Mouse (Mus musculus) MEL (cell line): Measurements from ENCODE around the gene Coro2b.
A peak's percentile ranks its signal among the peaks of the same experiment; 100 is the strongest.

ENCODE experiments used
- CTCF ChIP-seq, 3 experiments: IDR thresholded peaks in 2 of 3; conservative IDR thresholded peaks in 1 of 3; 2 replicates each; pipeline ENCODE4 v1.5.1; 2011 to 2012; ENCODE audit warnings: low read length in 3 of 3, low read depth in 2 of 3, mild to moderate bottlenecking in 2 of 3, improper control_type of control experiment in 1 of 3, inconsistent platforms in 1 of 3, mixed read lengths in 1 of 3, moderate library complexity in 1 of 3; ENCODE audit not compliant: control insufficient read depth in 1 of 3, insufficient read depth in 1 of 3, poor library complexity in 1 of 3, severe bottlenecking in 1 of 3
- EP300 ChIP-seq, 2 experiments: IDR thresholded peaks; 2 replicates each; pipeline ENCODE4 v1.6.1; 2011; ENCODE audit warnings: improper control_type of control experiment in 2 of 2, low read length in 2 of 2, low read depth in 1 of 2, mild to moderate bottlenecking in 1 of 2

- TF ChIP-seq EP300 (IDR thresholded peaks at IDR 0.05; ENCODE audit: low read depth in 1 of 2, low read length in 2 of 2): no peak
- peak; percentile 86 to 90 (median 87) for TF ChIP-seq CTCF (IDR thresholded peaks at IDR 0.05 in 2 of 3, conservative IDR thresholded peaks at IDR 0.05 in 1 of 3; ENCODE audit: control insufficient read depth in 1 of 3, insufficient read depth in 1 of 3, low read depth in 2 of 3, low read length in 3 of 3, poor library complexity in 1 of 3, severe bottlenecking in 1 of 3)
Measured at GRCm38 (mm10) chr9:62470398-62470797, 66.4 kb downstream of the Coro2b start.
